Mouse (Mus musculus): ENCODE data around the gene Krtap1-3. TPM values are rescaled to one million over a fixed set of nuclear protein-coding genes. Genes with fewer than 3 reads are reported as not detected.

The Krtap1-3 gene
- polyA plus RNA-seq, 1 experiment from 2014 or later, result not detected

DNA sequence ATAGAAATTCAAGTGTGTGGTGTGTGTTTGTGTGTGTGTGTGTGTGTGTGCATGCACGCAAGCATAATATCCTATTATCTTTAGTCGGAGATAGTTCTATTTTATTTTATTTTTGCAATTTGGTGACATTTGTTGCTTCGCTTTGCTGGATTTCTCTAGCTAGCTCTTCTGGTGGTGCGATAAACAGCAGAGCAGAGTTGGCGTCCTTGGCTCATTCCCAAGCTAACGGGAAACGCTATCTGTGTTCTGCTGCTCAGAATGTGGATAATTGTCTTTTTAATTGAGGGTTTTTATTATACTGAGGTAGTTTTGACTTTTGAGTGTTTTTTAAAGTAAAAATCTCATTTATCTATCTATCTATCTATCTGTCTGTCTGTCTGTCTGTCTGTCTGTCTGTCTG, 6.0 kb downstream of the Krtap1-3 start:
- Histone ChIP-seq H3K27me3 (replicated peaks) (no peaks in the 10 kb centered on the region), H3K36me3 (replicated peaks) (no peaks in the 10 kb centered on the region), H3K4me1 (no peaks in the 10 kb centered on the region), H3K9me3 (no peaks in the 10 kb centered on the region), H3K27ac (no peak overlapping the region), H3K4me2 (no peak overlapping the region), H3K9ac (no peak overlapping the region), H3K4me3 (no peak overlapping the region)
- WGBS, result 87% methylated on average over 7 of the region's 7 CpGs
- ATAC-seq (replicated peaks), result no peak

DNA sequence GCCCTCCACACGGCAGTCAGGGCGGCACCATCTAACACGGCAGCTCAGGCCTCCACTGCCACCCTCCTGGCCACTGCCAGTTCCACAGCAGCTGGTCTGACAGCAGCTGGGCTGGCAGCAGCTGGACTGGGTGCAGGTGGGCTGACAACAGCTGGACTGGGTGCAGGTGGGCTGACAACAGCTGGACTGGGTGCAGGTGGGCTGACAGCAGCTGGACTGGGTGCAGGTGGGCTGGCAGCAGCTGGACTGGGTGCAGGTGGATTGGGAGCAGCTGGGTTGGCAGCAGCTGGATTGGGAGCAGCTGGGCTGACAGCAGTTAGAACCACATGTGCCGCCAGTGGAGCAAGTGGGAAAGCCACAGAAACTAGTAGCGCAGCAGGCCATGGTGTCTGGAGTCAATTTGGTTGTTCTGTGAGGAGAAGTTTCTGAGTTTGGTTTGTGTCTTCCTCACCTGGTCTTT, 7.9 kb downstream of the Krtap1-3 start, which contains the start of gene Krtap1-4:
Gene Krtap1-4 (minus strand): TSS at position 410 of the 460 bp plus-strand sequence.
- Histone ChIP-seq H3K9me3 (no peaks in the 10 kb centered on the region), H3K4me1 (no peaks in the 10 kb centered on the region), H3K9ac (no peak within 1 kb of the TSS), H3K27ac (no peak within 1 kb of the TSS), H3K27me3 (replicated peaks) (no peaks in the 10 kb centered on the region), H3K4me2 (no peak within 1 kb of the TSS), H3K4me3 (no peak within 1 kb of the TSS), H3K36me3 (replicated peaks) (no peaks in the 10 kb centered on the region)
- ATAC-seq (replicated peaks), result no peak
- 89% methylated on average over 5 of the region's 5 CpGs for WGBS

DNA sequence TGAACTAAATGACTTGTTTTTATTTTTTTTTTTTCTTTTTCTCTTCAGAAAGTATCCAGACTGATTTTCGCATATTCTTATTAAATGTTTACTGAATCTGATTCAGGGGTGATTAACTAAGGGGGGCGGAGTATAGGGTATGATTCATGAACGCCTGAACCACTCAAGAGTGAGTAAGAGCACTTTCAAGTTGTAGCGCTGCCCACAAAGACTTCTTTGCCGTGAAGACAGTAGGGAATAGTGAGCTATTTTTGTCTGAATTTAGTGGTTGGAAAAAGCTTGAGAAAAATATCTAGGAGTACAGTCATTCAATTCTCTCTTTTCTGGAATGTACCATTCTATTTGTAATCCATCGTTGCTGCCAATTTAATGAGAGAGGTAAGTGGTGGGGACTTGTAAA, 9.6 kb downstream of the Krtap1-3 start:
- 85% methylated on average over 6 of the region's 6 CpGs for WGBS
- no peak for ATAC-seq (replicated peaks)
- Histone ChIP-seq H3K4me3 (no peak overlapping the region), H3K9ac (no peak overlapping the region), H3K4me2 (no peak overlapping the region), H3K27ac (no peak overlapping the region), H3K4me1 (no peaks in the 10 kb centered on the region), H3K36me3 (replicated peaks) (no peaks in the 10 kb centered on the region), H3K27me3 (replicated peaks) (no peaks in the 10 kb centered on the region), H3K9me3 (no peaks in the 10 kb centered on the region)

- WGBS, result 95% methylated on average over 5 of the region's 5 CpGs
- no peak overlapping the region for H3K4me3 ChIP-seq
- no peaks in the 10 kb centered on the region for H3K9me3 ChIP-seq
- H3K9ac ChIP-seq, result no peak overlapping the region
- H3K36me3 ChIP-seq (replicated peaks), result no peaks in the 10 kb centered on the region
- ATAC-seq (replicated peaks), result no peak
- no peak overlapping the region for H3K27ac ChIP-seq
- H3K27me3 ChIP-seq (replicated peaks), result no peaks in the 10 kb centered on the region
- H3K4me1 ChIP-seq, result no peaks in the 10 kb centered on the region
- H3K4me2 ChIP-seq, result no peak overlapping the region
These were observed 10.1 kb downstream of the Krtap1-3 start for GRCm38 (mm10) chr11:99581051-99581450.

DNA sequence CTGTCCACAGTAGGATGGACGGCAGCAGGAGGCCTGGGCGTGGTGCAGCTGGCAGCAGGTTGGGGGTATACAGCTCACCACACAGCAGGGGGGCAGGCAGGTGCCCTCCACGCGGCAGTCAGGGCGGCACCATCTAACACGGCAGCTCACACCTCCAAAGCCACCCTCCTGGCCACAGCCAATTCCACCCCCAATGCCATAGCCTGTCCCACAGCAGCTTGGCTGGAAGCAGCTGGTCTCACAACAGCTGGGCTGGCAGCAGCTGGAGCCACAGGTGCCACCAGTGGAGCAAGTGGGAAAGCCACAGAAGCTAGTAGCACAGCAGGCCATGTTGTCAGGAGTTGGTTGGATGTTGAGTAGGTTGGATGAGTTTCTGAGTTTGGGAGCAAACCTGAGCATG, 10.5 kb downstream of the Krtap1-3 start, which contains the start of gene Krtap1-5:
Gene Krtap1-5 (minus strand): TSS at position 381 of the 400 bp plus-strand sequence.
- no peak within 1 kb of the TSS for H3K4me2 ChIP-seq
- H3K4me1 ChIP-seq, result no peaks in the 10 kb centered on the region
- H3K4me3 ChIP-seq, result no peak within 1 kb of the TSS
- H3K9ac ChIP-seq, result no peak within 1 kb of the TSS
- 90% methylated on average over 6 of the region's 6 CpGs for WGBS
- no peaks in the 10 kb centered on the region for H3K36me3 ChIP-seq (replicated peaks)
- no peaks in the 10 kb centered on the region for H3K9me3 ChIP-seq
- H3K27ac ChIP-seq, result no peak within 1 kb of the TSS
- no peak for ATAC-seq (replicated peaks)
- H3K27me3 ChIP-seq (replicated peaks), result no peaks in the 10 kb centered on the region

DNA sequence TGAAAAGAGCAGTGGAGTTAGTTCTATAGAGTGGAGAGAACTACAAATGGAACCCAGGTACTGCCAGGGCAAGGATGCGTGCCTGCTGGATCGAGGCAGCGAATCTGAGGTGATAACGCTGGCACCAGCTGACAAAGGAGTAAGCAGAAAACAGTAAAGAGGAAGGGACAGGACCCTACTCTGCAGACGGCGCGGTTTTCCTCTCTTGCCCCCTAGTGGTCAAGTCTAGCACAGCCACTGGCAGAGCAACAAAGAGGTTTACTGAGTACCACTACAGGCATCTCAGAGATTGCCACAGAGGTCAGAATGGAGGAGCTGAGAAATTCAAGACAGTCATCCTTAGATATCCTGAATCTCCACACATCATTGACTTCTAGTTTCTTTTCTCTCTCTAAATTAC, 17.0 kb downstream of the Krtap1-3 start:
- Histone ChIP-seq H3K4me2 (peak overlapping the region; percentile 40), H3K9ac (peak overlapping the region; percentile 34; the same call in 1 of the 2 replicates), H3K9me3 (no peaks in the 10 kb centered on the region), H3K4me1 (no peaks in the 10 kb centered on the region), H3K27ac (no peak overlapping the region), H3K27me3 (replicated peaks) (no peaks in the 10 kb centered on the region), H3K4me3 (no peak overlapping the region; the same call in 1 of the 2 replicates), H3K36me3 (replicated peaks) (no peaks in the 10 kb centered on the region)
- WGBS, result 7% methylated on average over 7 of the region's 7 CpGs
- ATAC-seq (replicated peaks), result peak; percentile 69; the same call in 1 of the 2 replicates

DNA sequence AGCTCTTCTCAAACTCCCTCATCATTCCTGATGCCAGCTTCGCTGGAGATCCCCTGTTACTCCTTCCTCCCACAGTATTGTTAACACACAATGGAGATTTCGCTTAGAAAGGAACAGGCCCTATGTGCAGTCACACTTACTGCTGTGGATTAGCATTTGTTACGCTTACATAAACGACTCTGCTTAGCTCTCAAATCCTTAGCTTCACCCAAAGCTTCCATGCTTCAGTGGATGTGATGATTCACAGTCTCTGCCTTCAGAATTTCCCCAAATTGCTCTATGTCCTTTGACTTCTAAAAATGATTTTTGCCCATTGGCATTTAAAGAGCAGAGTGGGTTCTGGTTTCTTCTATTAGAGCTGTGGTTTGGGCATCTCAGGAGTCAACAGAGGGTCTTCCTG, 18.0 kb downstream of the Krtap1-3 start:
- Histone ChIP-seq H3K27ac (no peak overlapping the region), H3K27me3 (replicated peaks) (no peaks in the 10 kb centered on the region), H3K36me3 (replicated peaks) (no peaks in the 10 kb centered on the region), H3K4me2 (no peak overlapping the region), H3K9ac (no peak overlapping the region), H3K4me3 (no peak overlapping the region), H3K9me3 (no peaks in the 10 kb centered on the region), H3K4me1 (no peaks in the 10 kb centered on the region)
- 16% methylated on average over 4 of the region's 4 CpGs for whole genome bisulfite sequencing
- ATAC-seq (replicated peaks), result no peak

DNA sequence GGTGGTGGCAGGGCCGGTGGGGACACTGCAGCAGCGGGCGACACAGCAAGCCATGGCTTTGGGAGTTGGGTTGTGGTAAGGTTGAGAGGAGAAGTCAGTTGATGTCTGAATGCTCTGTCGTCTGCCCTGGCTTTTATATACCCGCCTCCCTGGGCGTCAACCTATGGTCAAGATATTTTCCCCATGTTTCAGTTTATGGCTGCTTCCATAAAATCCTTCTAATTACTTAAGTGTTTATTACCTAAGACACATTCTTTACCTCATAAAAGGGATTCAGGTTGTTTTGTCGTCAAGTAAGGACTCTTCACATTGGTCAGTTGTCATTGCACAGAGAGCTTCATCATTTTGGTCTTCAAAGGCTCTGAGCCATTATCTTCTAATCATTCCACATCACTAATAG, 24.6 kb downstream of the Krtap1-3 start, which contains the start of gene Krtap3-1:
Gene Krtap3-1 (minus strand): TSS at position 101 of the 400 bp plus-strand sequence.
- Histone ChIP-seq H3K4me1 (no peaks in the 10 kb centered on the region), H3K36me3 (replicated peaks) (no peaks in the 10 kb centered on the region), H3K9me3 (no peaks in the 10 kb centered on the region), H3K9ac (no peak within 1 kb of the TSS), H3K27me3 (replicated peaks) (no peaks in the 10 kb centered on the region), H3K27ac (no peak within 1 kb of the TSS), H3K4me3 (no peak within 1 kb of the TSS), H3K4me2 (no peak within 1 kb of the TSS)
- no peak for ATAC-seq (replicated peaks)
- 94% methylated on average over 7 of the region's 7 CpGs for WGBS

GRCm38 (mm10) chr11:99562580-99562979, 28.6 kb downstream of the Krtap1-3 start:
- no peaks in the 10 kb centered on the region for H3K9me3 ChIP-seq
- WGBS, result 83% methylated on average over 6 of the region's 6 CpGs
- no peak for ATAC-seq (replicated peaks)
- H3K4me2 ChIP-seq, result no peak overlapping the region
- no peaks in the 10 kb centered on the region for H3K36me3 ChIP-seq (replicated peaks)
- H3K27ac ChIP-seq, result no peak overlapping the region
- no peaks in the 10 kb centered on the region for H3K4me1 ChIP-seq
- no peak overlapping the region for H3K4me3 ChIP-seq
- H3K9ac ChIP-seq, result no peak overlapping the region
- H3K27me3 ChIP-seq (replicated peaks), result no peaks in the 10 kb centered on the region

DNA sequence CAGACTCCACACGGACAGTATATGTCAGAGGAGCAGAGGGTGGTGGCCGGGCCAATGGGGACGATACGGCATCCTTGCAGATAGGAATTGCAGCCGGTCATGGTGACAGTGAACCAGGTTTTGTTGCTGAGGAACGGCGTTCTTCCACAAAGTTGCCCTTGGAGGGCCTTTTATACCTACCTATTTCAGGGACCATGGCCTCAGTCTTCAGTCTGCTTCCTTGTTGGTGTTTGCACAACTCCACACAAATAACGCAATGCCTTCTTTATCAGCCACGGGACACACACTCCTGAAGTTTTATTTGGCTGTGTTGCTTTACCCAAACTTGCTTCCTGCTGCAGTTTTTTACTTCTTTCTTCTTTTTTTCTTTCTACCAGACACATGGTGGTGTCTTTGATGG, 31.8 kb downstream of the Krtap1-3 start, which contains the start of gene Gm11939:
Gene Gm11939 (minus strand): TSS at position 101 of the 400 bp plus-strand sequence.
- Histone ChIP-seq H3K9me3 (no peaks in the 10 kb centered on the region), H3K27me3 (replicated peaks) (no peaks in the 10 kb centered on the region), H3K36me3 (replicated peaks) (no peaks in the 10 kb centered on the region), H3K9ac (no peak within 1 kb of the TSS), H3K27ac (no peak within 1 kb of the TSS), H3K4me1 (no peaks in the 10 kb centered on the region), H3K4me2 (no peak within 1 kb of the TSS), H3K4me3 (no peak within 1 kb of the TSS)
- ATAC-seq (replicated peaks), result no peak
- 93% methylated on average over 9 of the region's 9 CpGs for WGBS

- Histone ChIP-seq H3K27me3 (replicated peaks) (no peaks in the 10 kb centered on the region), H3K4me3 (no peak overlapping the region), H3K4me2 (no peak overlapping the region), H3K4me1 (no peaks in the 10 kb centered on the region), H3K9ac (no peak overlapping the region), H3K27ac (no peak overlapping the region), H3K9me3 (no peaks in the 10 kb centered on the region), H3K36me3 (replicated peaks) (no peaks in the 10 kb centered on the region)
- ATAC-seq (replicated peaks), result no peak
- 85% methylated on average over 3 of the region's 3 CpGs for WGBS
These were observed 33.0 kb downstream of the Krtap1-3 start for GRCm38 (mm10) chr11:99557976-99558745.

GRCm38 (mm10) chr11:99556753-99557152, 34.4 kb downstream of the Krtap1-3 start, which contains the start of gene Krtap3-2:
Krtap3-2 (minus strand) TSS chr11:99556853.
- ATAC-seq (replicated peaks), result no peak
- H3K4me2 ChIP-seq, result no peak within 1 kb of the TSS
- H3K9ac ChIP-seq, result no peak within 1 kb of the TSS
- no peaks in the 10 kb centered on the region for H3K36me3 ChIP-seq (replicated peaks)
- no peaks in the 10 kb centered on the region for H3K27me3 ChIP-seq (replicated peaks)
- no peaks in the 10 kb centered on the region for H3K4me1 ChIP-seq
- no peak within 1 kb of the TSS for H3K4me3 ChIP-seq
- no peaks in the 10 kb centered on the region for H3K9me3 ChIP-seq
- WGBS, result 85% methylated on average over 2 of the region's 2 CpGs
- no peak within 1 kb of the TSS for H3K27ac ChIP-seq

DNA sequence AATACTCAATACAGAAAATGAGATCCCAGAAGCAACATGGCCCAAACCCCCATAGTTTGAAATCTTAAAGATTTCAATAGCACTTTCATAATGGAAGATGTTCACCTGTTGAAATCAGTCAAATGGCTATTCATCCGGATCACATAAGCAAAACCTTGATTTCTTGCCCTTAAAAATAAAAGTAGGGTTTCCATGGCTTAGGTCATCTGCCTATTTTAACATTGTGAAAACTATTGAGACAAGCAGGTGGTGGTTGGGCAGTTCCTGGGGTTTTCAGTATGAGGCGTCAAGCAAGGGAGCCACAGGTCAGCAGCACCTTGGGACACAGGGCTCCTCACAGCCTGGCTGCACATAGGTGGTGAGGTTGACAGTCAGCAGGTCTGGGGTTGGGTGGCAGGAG, 34.9 kb downstream of the Krtap1-3 start:
- Histone ChIP-seq H3K4me3 (no peak overlapping the region), H3K9me3 (no peaks in the 10 kb centered on the region), H3K27me3 (replicated peaks) (no peaks in the 10 kb centered on the region), H3K9ac (no peak overlapping the region), H3K4me1 (no peaks in the 10 kb centered on the region), H3K36me3 (replicated peaks) (no peaks in the 10 kb centered on the region), H3K4me2 (no peak overlapping the region), H3K27ac (no peak overlapping the region)
- ATAC-seq (replicated peaks), result no peak
- WGBS, result 90% methylated on average over 2 of the region's 2 CpGs

Data from midbrain, embryonic 15.5 days (tissue).